8 mouse cellular contexts compared by ENCODE assay signal in genomic region chr4:106650833-106651527, GRCm38 (mm10). TPM values are rescaled to one million over a fixed set of nuclear protein-coding genes. Genes with fewer than 3 reads are reported as not detected.
DNase-seq lines count a peak whose midpoint lies in the region; ATAC-seq and TF ChIP-seq lines count a peak whose summit lies in the region.

TSS of gene Pars2 (plus strand) at chr4:106651069.

- ATAC-seq in cerebellum, adult (ENCODE audit: insufficient number of reproducible peaks, low FRiP score, low TSS enrichment): peak; percentile 98
- peak; percentile 98 for ATAC-seq in forebrain, embryonic 13.5 days
- ATAC-seq in liver, postnatal 0 days: peak; percentile 99
- ATAC-seq in neural tube, embryonic 14.5 days (ENCODE audit: low read depth): peak; percentile 97

- peak within 1 kb of the TSS; percentile 67 for H3K9ac ChIP-seq in ES-Bruce4 (ENCODE audit: low read depth, poor library complexity, severe bottlenecking)
- H3K9ac ChIP-seq in forebrain, embryonic 13.5 days: peak within 1 kb of the TSS; percentile 84
- peak within 1 kb of the TSS; percentile 76 for H3K9ac ChIP-seq in liver, postnatal 0 days (replicated peaks)
- H3K9ac ChIP-seq in neural tube, embryonic 14.5 days (replicated peaks; ENCODE audit: low read depth, low read length): peak within 1 kb of the TSS; percentile 64

- no peak within 1 kb of the TSS for H3K27ac ChIP-seq in ES-Bruce4 (ENCODE audit: insufficient read depth, low read length)
- 0 out of 2 replicates have a peak within 1 kb of the TSS, but pooled peaks have one; percentile 40 for H3K27ac ChIP-seq in forebrain, embryonic 13.5 days
- peak within 1 kb of the TSS; percentile 72 for H3K27ac ChIP-seq in liver, postnatal 0 days (ENCODE audit: low read depth)
- peak within 1 kb of the TSS; percentile 68 for H3K27ac ChIP-seq in neural tube, embryonic 14.5 days (ENCODE audit: low read depth, low read length)

- intact Hi-C loops in heart, postnatal 10 days (cut with DNase I): loop anchor here (2.0 kb wide), 1 partner anchor 28 kb away; the partner anchor contains the start of gene Ttc4

- no peak for TF ChIP-seq CTCF in ES-Bruce4 (IDR thresholded peaks at IDR 0.05; ENCODE audit: low read depth, low read length)
- TF ChIP-seq CTCF in liver, postnatal 0 days (IDR thresholded peaks at IDR 0.05; ENCODE audit: low read depth): no peak

- peak within 1 kb of the TSS; percentile 83 for H3K4me3 ChIP-seq in ES-Bruce4 (ENCODE audit: low read depth, low read length)
- peak within 1 kb of the TSS; percentile 69 for H3K4me3 ChIP-seq in forebrain, embryonic 13.5 days
- peak within 1 kb of the TSS; percentile 67 for H3K4me3 ChIP-seq in liver, postnatal 0 days (ENCODE audit: low read depth, low read length)
- H3K4me3 ChIP-seq in neural tube, embryonic 14.5 days (ENCODE audit: low read depth, low read length): peak within 1 kb of the TSS; percentile 51

- peak; percentile 97 to 98 for DNase-seq in heart, postnatal 10 days
- peak; percentile 88 for DNase-seq in large intestine, adult 2 months (ENCODE audit: low read depth, low spot score)
- DNase-seq in liver, postnatal 0 days: peak; percentile 97
- DNase-seq in testis, postnatal 10 days (ENCODE audit: low spot score): peak; percentile 97

- H3K36me3 ChIP-seq in ES-Bruce4 (ENCODE audit: control insufficient read depth, insufficient read depth, low read length, poor library complexity, severe bottlenecking): 0 out of 2 replicates have a peak, but pooled peaks cover 5% of the 10 kb centered on the region
- peaks cover 31% of the 10 kb centered on the region for H3K36me3 ChIP-seq in forebrain, embryonic 13.5 days (ENCODE audit: poor library complexity, severe bottlenecking)
- 0 out of 2 replicates have a peak, but pooled peaks cover 5% of the 10 kb centered on the region for H3K36me3 ChIP-seq in liver, postnatal 0 days (replicated peaks; ENCODE audit: insufficient read depth, low read length)
- H3K36me3 ChIP-seq in neural tube, embryonic 14.5 days (ENCODE audit: control insufficient read depth, insufficient read depth, low read length): no peaks in the 10 kb centered on the region

- no peaks in the 10 kb centered on the region for H3K4me1 ChIP-seq in ES-Bruce4 (ENCODE audit: control insufficient read depth, insufficient read depth, low read length)
- peaks cover 7% of the 10 kb centered on the region for H3K4me1 ChIP-seq in forebrain, embryonic 13.5 days
- H3K4me1 ChIP-seq in liver, postnatal 0 days (ENCODE audit: insufficient read depth): peaks cover 10% of the 10 kb centered on the region
- H3K4me1 ChIP-seq in neural tube, embryonic 14.5 days (ENCODE audit: control insufficient read depth, insufficient read depth, low read length): peaks cover 6% of the 10 kb centered on the region

- TF ChIP-seq POLR2A in ES-Bruce4 (IDR thresholded peaks at IDR 0.05; ENCODE audit: insufficient read depth, low read length): peak; percentile 60

- peak within 1 kb of the TSS; percentile 93 for H3K4me2 ChIP-seq in forebrain, embryonic 13.5 days
- peak within 1 kb of the TSS; percentile 96 for H3K4me2 ChIP-seq in liver, postnatal 0 days (ENCODE audit: low read depth, low read length)
- peak within 1 kb of the TSS; percentile 85 for H3K4me2 ChIP-seq in neural tube, embryonic 14.5 days (ENCODE audit: low read depth, low read length)

- no peaks in the 10 kb centered on the region for H3K27me3 ChIP-seq in ES-Bruce4 (ENCODE audit: control insufficient read depth, insufficient read depth, low read length, poor library complexity, severe bottlenecking)
- peaks cover 24% of the 10 kb centered on the region for H3K27me3 ChIP-seq in forebrain, embryonic 13.5 days
- H3K27me3 ChIP-seq in liver, postnatal 0 days (ENCODE audit: insufficient read depth, low read length): no peaks in the 10 kb centered on the region
- no peaks in the 10 kb centered on the region for H3K27me3 ChIP-seq in neural tube, embryonic 14.5 days (ENCODE audit: control insufficient read depth, insufficient read depth, low read length)

- no peak for TF ChIP-seq EP300 in ES-Bruce4 (IDR thresholded peaks at IDR 0.05; ENCODE audit: insufficient read depth, low read depth, low read length)
- TF ChIP-seq EP300 in liver, postnatal 0 days (IDR thresholded peaks at IDR 0.05; ENCODE audit: low read depth): peak; percentile 76

- H3K9me3 ChIP-seq in ES-Bruce4 (replicated peaks; ENCODE audit: control insufficient read depth, insufficient read depth, low read length, poor library complexity, severe bottlenecking): no peaks in the 10 kb centered on the region
- no peaks in the 10 kb centered on the region for H3K9me3 ChIP-seq in forebrain, embryonic 13.5 days (replicated peaks)
- H3K9me3 ChIP-seq in liver, postnatal 0 days (ENCODE audit: low read length): no peaks in the 10 kb centered on the region
- no peaks in the 10 kb centered on the region for H3K9me3 ChIP-seq in neural tube, embryonic 14.5 days (ENCODE audit: control insufficient read depth, low read length)

- 3% methylated on average over 40 of the region's 40 CpGs for WGBS in forebrain, embryonic 13.5 days
- 1% methylated on average over 40 of the region's 40 CpGs for WGBS in large intestine, adult 2 months
- 3% methylated on average over 40 of the region's 40 CpGs for WGBS in liver, postnatal 0 days (ENCODE audit: insufficient replicate concordance)
- 3% methylated on average over 40 of the region's 40 CpGs for WGBS in neural tube, embryonic 14.5 days

RNA-seq across cellular contexts. Expression of gene Pars2, which starts in this region (rescaled TPM):
- polyA plus RNA-seq in ES-Bruce4 (2011; ENCODE audit: insufficient read depth, insufficient read length, low read depth, missing spikeins): 7.2 and 10.0 TPM in 2 replicates
- 11.8 and 12.3 TPM in 2 replicates for polyA plus RNA-seq in forebrain, embryonic 13.5 days (2015; fragmentation: Nextera tagmentation; extraction: Ambion mirVana)
- 1 to 10 TPM; 4.2 to 5.0 TPM for total RNA-seq in heart, postnatal 10 days (2021)
- 10.2 and 12.0 TPM in 2 replicates for polyA plus RNA-seq in large intestine, adult 2 months (2012; rRNA removed)
- 3.9 and 4.3 TPM in 2 replicates for polyA plus RNA-seq in liver, postnatal 0 days (2015; fragmentation: Nextera tagmentation; extraction: Ambion mirVana)
- polyA plus RNA-seq in neural tube, embryonic 14.5 days (2014; fragmentation: Nextera tagmentation; extraction: Ambion mirVana): 8.8 and 9.9 TPM in 2 replicates
